Mouse (Mus musculus) ES-Bruce4 (cell line): ENCODE results near the gene Ankrd11. TPM values are rescaled to one million over a fixed set of nuclear protein-coding genes. Genes with fewer than 3 reads are reported as not detected.

ENCODE experiments used
- H3K27ac ChIP-seq: 2 replicates; pipeline ENCODE4 v1.5.1; 2012; ENCODE audit warnings: low read length, inconsistent platforms; ENCODE audit not compliant: insufficient read depth
- H3K27me3 ChIP-seq: 2 replicates; pipeline ENCODE4 v1.6.1; 2012; ENCODE audit warnings: mild to moderate bottlenecking, low read length, inconsistent platforms; ENCODE audit not compliant: control insufficient read depth, poor library complexity, insufficient read depth, severe bottlenecking
- H3K36me3 ChIP-seq: 2 replicates; pipeline ENCODE4 v1.6.1; 2012; ENCODE audit warnings: inconsistent platforms, mild to moderate bottlenecking, low read length, moderate library complexity; ENCODE audit not compliant: control insufficient read depth, poor library complexity, insufficient read depth, severe bottlenecking
- H3K4me1 ChIP-seq: one replicate; pipeline ENCODE4 v1.8.1; 2011; ENCODE audit warnings: low read length; ENCODE audit not compliant: control insufficient read depth, insufficient read depth
- H3K4me3 ChIP-seq: 2 replicates; pipeline ENCODE4 v1.5.1; 2011; ENCODE audit warnings: low read depth, mild to moderate bottlenecking, low read length
- H3K9ac ChIP-seq: 2 replicates; pipeline ENCODE4 v1.6.1; 2012; ENCODE audit warnings: low read depth, mild to moderate bottlenecking, inconsistent platforms; ENCODE audit not compliant: poor library complexity, severe bottlenecking
- H3K9me3 ChIP-seq: replicated peaks from 2 replicates; pipeline ENCODE4 v1.6.1; 2012; ENCODE audit warnings: mild to moderate bottlenecking, low read length, inconsistent platforms; ENCODE audit not compliant: control insufficient read depth, poor library complexity, insufficient read depth, severe bottlenecking
- CTCF ChIP-seq: IDR thresholded peaks from one replicate; pipeline ENCODE4 v1.8.1; 2011; ENCODE audit warnings: low read depth, low read length
- EP300 ChIP-seq: IDR thresholded peaks from 2 replicates; pipeline ENCODE4 v1.6.1; 2011; ENCODE audit warnings: low read depth, low read length; ENCODE audit not compliant: insufficient read depth
- POLR2A ChIP-seq: IDR thresholded peaks from one replicate; pipeline ENCODE4 v1.8.1; 2011; ENCODE audit warnings: low read length; ENCODE audit not compliant: insufficient read depth
- polyA plus RNA-seq: library from polyadenylated mRNA; stranded (reverse); fragments of >200 nt; gene quantifications from 2 replicates; pipeline ENCODE4 v1.2.4, GENCODE M21; 2011; ENCODE audit warnings: low read depth; ENCODE audit not compliant: missing spikeins, insufficient read depth, insufficient read length

Gene Ankrd11
- polyA plus RNA-seq, 1 experiment: 148 TPM

DNA sequence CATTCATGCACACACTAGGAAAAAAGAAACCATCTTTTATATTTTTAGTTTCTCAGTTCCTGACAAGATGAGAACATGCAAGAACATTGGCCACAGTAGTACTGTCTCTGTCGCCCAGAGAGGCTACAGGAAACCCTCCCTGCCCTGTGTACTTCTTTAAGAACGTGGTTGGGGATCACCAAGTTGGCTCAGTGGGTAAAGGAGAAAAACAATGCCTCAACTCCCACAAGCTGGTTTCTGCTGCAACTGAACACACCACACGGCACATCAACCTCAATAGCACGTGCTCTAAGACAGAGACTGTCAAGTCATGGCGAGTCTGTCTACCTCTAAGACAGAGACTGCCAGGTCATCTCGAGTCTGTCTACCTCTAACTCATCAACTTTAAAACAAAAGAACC lies 89.0 kb downstream of the Ankrd11 start:
- Histone ChIP-seq H3K36me3 (no peaks in the 10 kb centered on the region), H3K27ac (no peak overlapping the region), H3K4me3 (no peak overlapping the region), H3K9me3 (no peaks in the 10 kb centered on the region), H3K4me1 (peaks cover 8% of the 10 kb centered on the region), H3K9ac (no peak overlapping the region), H3K27me3 (no peaks in the 10 kb centered on the region)
- no peak for TF ChIP-seq EP300
- TF ChIP-seq POLR2A: no peak
- TF ChIP-seq CTCF: no peak

DNA sequence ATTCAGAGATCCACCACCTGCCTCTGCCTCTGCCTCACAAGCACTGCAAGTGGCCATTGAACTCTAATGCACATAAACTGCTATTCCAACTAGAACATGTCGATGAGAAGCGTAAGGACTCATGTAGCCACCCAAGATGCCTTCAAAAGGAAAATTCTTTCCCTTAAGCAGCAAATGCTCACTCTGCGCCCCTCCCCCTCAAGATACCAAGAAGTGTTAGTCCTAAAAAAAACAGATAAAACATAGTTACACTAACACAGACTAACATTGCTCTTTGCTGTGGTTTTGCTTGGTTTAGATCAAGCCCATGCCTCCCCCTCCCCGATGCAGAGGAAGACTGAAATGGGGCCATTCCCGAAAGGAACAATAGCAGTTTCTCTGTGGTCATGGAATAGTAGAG lies 90.6 kb downstream of the Ankrd11 start:
- Histone ChIP-seq H3K36me3 (no peaks in the 10 kb centered on the region), H3K9ac (no peak overlapping the region), H3K9me3 (no peaks in the 10 kb centered on the region), H3K27ac (no peak overlapping the region), H3K27me3 (no peaks in the 10 kb centered on the region), H3K4me3 (no peak overlapping the region), H3K4me1 (peaks cover 2% of the 10 kb centered on the region)
- TF ChIP-seq EP300 (no peak), POLR2A (no peak), CTCF (no peak)

DNA sequence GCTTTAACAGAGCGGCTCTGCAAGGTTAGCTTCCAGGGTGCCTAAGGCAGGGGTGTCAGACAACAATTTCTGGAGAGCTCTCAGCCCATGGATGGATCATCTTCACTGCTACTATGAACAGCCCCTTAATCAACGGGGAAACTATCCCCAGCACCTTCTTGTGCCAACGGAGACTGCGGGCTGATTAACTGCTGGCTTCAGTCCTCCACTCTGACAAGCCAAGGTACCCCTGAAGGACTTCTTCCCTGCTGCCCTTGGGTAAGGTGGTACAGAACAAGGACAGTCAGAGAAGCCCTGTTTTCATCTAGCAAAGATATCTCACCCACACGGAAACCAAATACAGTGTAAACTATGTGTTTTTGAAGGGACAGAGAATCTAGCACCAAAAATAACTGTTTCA lies 92.4 kb downstream of the Ankrd11 start:
- no peaks in the 10 kb centered on the region for H3K9me3 ChIP-seq
- no peak overlapping the region for H3K9ac ChIP-seq

DNA sequence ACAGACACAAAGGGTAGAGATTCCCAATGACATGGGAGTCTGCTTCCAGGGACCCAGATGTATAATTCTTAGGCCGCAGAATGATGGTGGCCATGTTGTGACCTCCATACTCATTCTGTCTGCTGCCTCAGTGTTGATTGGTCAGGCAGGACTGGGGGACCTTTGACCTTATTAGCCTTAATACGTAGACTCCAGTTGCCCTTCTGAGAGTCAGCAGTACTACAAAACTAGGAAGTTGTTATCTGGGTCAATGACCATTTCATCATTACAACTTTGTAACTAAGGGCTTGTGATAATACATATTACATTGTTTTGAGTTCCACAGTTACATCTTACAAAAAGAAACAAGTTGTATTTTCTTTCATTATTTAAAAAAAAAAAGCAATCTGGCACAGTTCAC lies 96.3 kb downstream of the Ankrd11 start:
- Histone ChIP-seq H3K4me1 (peaks cover 2% of the 10 kb centered on the region), H3K9me3 (no peaks in the 10 kb centered on the region), H3K27ac (no peak overlapping the region), H3K4me3 (no peak overlapping the region), H3K27me3 (no peaks in the 10 kb centered on the region), H3K36me3 (no peaks in the 10 kb centered on the region; the same call in 1 of the 2 replicates), H3K9ac (no peak overlapping the region)
- TF ChIP-seq CTCF (no peak), POLR2A (no peak)

More for the DNA sequence above, 92.4 kb downstream of the Ankrd11 start:
- no peak for TF ChIP-seq POLR2A
- TF ChIP-seq CTCF: no peak
- TF ChIP-seq EP300: no peak
- peaks cover 2% of the 10 kb centered on the region for H3K4me1 ChIP-seq
- no peaks in the 10 kb centered on the region for H3K36me3 ChIP-seq
- no peak overlapping the region for H3K4me3 ChIP-seq
- no peak overlapping the region for H3K27ac ChIP-seq
- no peaks in the 10 kb centered on the region for H3K27me3 ChIP-seq

DNA sequence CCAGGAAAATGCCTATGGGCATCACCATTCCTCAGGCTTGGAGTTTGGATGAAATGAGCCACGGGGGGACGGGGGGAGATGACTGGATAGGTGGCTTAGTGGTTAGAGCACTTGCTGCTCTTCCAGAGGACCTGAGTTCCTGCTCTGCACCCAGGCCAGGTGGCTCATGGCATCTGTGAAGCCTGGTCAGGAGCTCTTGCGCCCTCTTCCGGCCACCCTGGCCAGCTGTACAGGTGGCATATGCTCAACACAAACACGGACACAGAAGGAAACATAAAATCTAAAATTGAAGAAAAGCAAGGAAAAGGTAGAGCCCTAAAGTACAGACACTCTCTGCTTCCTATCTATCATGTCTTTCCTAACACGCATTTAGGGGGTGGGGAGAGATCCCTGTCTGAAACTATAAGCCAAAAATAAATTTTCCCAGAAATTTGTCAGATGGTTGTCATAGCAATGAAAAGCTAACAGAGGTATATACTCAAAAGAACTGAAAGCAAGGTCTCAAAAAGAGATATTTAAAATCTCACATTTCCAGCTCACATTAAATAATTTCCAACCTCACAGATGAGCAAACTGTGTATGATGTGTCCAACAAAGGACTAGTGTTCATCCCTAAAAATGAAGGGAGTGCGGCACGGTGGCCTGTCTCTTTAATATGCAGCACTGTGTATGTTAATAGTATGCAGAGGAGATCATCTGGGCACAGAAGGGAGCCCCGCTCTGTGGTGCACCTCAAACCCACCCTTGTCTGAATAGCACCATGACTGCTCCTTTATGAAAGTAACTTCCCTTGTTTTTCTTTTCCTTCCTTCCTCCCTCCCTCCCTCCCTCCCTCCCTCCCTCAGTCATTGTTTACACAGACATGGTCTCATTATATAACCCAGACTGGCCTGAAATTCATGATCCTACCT lies 99.0 kb downstream of the Ankrd11 start:
- H3K27ac ChIP-seq: no peak overlapping the region
- no peaks in the 10 kb centered on the region; the same call in 1 of the 2 replicates for H3K36me3 ChIP-seq
- TF ChIP-seq CTCF: peak; percentile 74
- no peak for TF ChIP-seq POLR2A
- no peak for TF ChIP-seq EP300
- no peaks in the 10 kb centered on the region for H3K9me3 ChIP-seq
- H3K4me3 ChIP-seq: no peak overlapping the region
- no peak overlapping the region for H3K9ac ChIP-seq
- no peaks in the 10 kb centered on the region for H3K27me3 ChIP-seq
- no peaks in the 10 kb centered on the region for H3K4me1 ChIP-seq

DNA sequence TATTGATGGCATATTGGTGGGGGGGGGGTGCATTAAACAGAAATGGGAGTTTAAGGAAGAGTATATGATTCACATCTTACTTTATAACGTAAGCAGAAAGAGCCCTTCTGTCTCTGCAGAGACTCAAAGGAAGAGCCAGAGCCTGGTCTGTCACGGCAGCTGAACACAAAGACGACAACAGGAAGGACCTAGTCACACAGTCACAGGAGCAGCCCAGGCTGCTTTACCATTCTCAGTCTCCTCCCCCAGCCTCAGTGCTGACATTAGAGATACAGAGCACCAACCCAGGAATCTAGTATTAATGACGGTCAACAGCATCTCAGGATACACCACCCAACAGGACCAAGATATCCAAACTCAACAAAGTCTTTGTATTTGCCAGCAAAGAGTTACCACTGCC lies 103.5 kb downstream of the Ankrd11 start:
- Histone ChIP-seq H3K4me3 (no peak overlapping the region), H3K36me3 (peaks cover 4% of the 10 kb centered on the region), H3K4me1 (no peaks in the 10 kb centered on the region), H3K27ac (no peak overlapping the region), H3K9ac (no peak overlapping the region), H3K27me3 (no peaks in the 10 kb centered on the region), H3K9me3 (no peaks in the 10 kb centered on the region)
- no peak for TF ChIP-seq CTCF
- no peak for TF ChIP-seq EP300
- no peak for TF ChIP-seq POLR2A
